Mouse (Mus musculus): ENCODE results near the gene Otulinl. TPM values are rescaled to one million over a fixed set of nuclear protein-coding genes. Genes with fewer than 3 reads are reported as not detected.

Gene Otulinl
- polyA plus RNA-seq, 1 experiment from 2014 or later = 58.5 TPM

- H3K9me3 ChIP-seq (ENCODE audit: low read length) = no peaks in the 10 kb centered on the region
- no peaks in the 10 kb centered on the region for H3K36me3 ChIP-seq (ENCODE audit: insufficient read depth, low read length)
- no peak overlapping the region for H3K4me3 ChIP-seq (ENCODE audit: low read depth, low read length)
- no peak for TF ChIP-seq EP300 (IDR thresholded peaks at IDR 0.05)
- ATAC-seq = no peak
- DNase-seq (ENCODE audit: low spot score) = no peak
- no peaks in the 10 kb centered on the region for H3K27me3 ChIP-seq (replicated peaks; ENCODE audit: insufficient read depth, low read length)
- WGBS = 77% methylated on average over 12 of the region's 12 CpGs
- H3K27ac ChIP-seq (ENCODE audit: low read length) = no peak overlapping the region; the same call in 1 of the 2 replicates
- no peak overlapping the region for H3K9ac ChIP-seq (replicated peaks; ENCODE audit: low read depth)
- H3K4me1 ChIP-seq (ENCODE audit: insufficient read depth, low read depth, low read length) = peaks cover 7% of the 10 kb centered on the region; the same call in 1 of the 2 replicates
- H3K4me2 ChIP-seq (replicated peaks; ENCODE audit: low read depth, low read length) = no peak overlapping the region
These were observed 11.4 kb downstream of the Otulinl start for GRCm38 (mm10) chr15:27669931-27670411.

- no peak overlapping the region for H3K4me2 ChIP-seq (replicated peaks; ENCODE audit: low read depth, low read length)
- 75% methylated on average over 4 of the region's 4 CpGs for WGBS
- no peaks in the 10 kb centered on the region for H3K36me3 ChIP-seq (ENCODE audit: insufficient read depth, low read length)
- H3K4me3 ChIP-seq (ENCODE audit: low read depth, low read length) = no peak overlapping the region
- DNase-seq (ENCODE audit: low spot score) (no peak), ATAC-seq (no peak)
- H3K27me3 ChIP-seq (replicated peaks; ENCODE audit: insufficient read depth, low read length) = no peaks in the 10 kb centered on the region
- no peak for TF ChIP-seq EP300 (IDR thresholded peaks at IDR 0.05)
- TF ChIP-seq CTCF (IDR thresholded peaks at IDR 0.05) = no peak
- H3K9me3 ChIP-seq (ENCODE audit: low read length) = no peaks in the 10 kb centered on the region
- no peak overlapping the region for H3K9ac ChIP-seq (replicated peaks; ENCODE audit: low read depth)
- H3K27ac ChIP-seq (ENCODE audit: low read length) = no peak overlapping the region
- 0 out of 2 replicates have a peak, but pooled peaks cover 7% of the 10 kb centered on the region for H3K4me1 ChIP-seq (ENCODE audit: insufficient read depth, low read depth, low read length)
These were observed 12.1 kb downstream of the Otulinl start for GRCm38 (mm10) chr15:27669276-27669675.

GRCm38 (mm10) chr15:27668557-27668956 lies 12.8 kb downstream of the Otulinl start:
- DNase-seq (ENCODE audit: low spot score) = no peak
- no peak for ATAC-seq
- 0 out of 2 replicates have a peak, but pooled peaks cover 6% of the 10 kb centered on the region for H3K4me1 ChIP-seq (ENCODE audit: insufficient read depth, low read depth, low read length)
- H3K27me3 ChIP-seq (replicated peaks; ENCODE audit: insufficient read depth, low read length) = no peaks in the 10 kb centered on the region
- no peaks in the 10 kb centered on the region for H3K36me3 ChIP-seq (ENCODE audit: insufficient read depth, low read length)
- no peaks in the 10 kb centered on the region for H3K9me3 ChIP-seq (ENCODE audit: low read length)
- WGBS = 83% methylated on average over 7 of the region's 7 CpGs
- no peak for TF ChIP-seq EP300 (IDR thresholded peaks at IDR 0.05)
- no peak for TF ChIP-seq CTCF (IDR thresholded peaks at IDR 0.05)
- no peak overlapping the region for H3K27ac ChIP-seq (ENCODE audit: low read length)
- no peak overlapping the region for H3K4me2 ChIP-seq (replicated peaks; ENCODE audit: low read depth, low read length)
- no peak overlapping the region for H3K9ac ChIP-seq (replicated peaks; ENCODE audit: low read depth)
- H3K4me3 ChIP-seq (ENCODE audit: low read depth, low read length) = no peak overlapping the region

- WGBS = 65% methylated on average over 9 of the region's 9 CpGs
- no peak overlapping the region for H3K9ac ChIP-seq (replicated peaks; ENCODE audit: low read depth)
- ATAC-seq = no peak
These were observed 13.3 kb downstream of the Otulinl start for GRCm38 (mm10) chr15:27668001-27668461.

GRCm38 (mm10) chr15:27666911-27667539 lies 14.4 kb downstream of the Otulinl start:
- Histone ChIP-seq H3K4me3 (ENCODE audit: low read depth, low read length) (no peak overlapping the region), H3K4me2 (replicated peaks; ENCODE audit: low read depth, low read length) (no peak overlapping the region), H3K9me3 (ENCODE audit: low read length) (no peaks in the 10 kb centered on the region), H3K9ac (replicated peaks; ENCODE audit: low read depth) (no peak overlapping the region), H3K27me3 (replicated peaks; ENCODE audit: insufficient read depth, low read length) (no peaks in the 10 kb centered on the region), H3K27ac (ENCODE audit: low read length) (0 out of 2 replicates have a peak overlapping the region, but pooled peaks have one; percentile 12), H3K36me3 (ENCODE audit: insufficient read depth, low read length) (no peaks in the 10 kb centered on the region), H3K4me1 (ENCODE audit: insufficient read depth, low read depth, low read length) (no peaks in the 10 kb centered on the region)
- no peak for ATAC-seq
- WGBS = 55% methylated on average over 9 of the region's 9 CpGs
- TF ChIP-seq CTCF (IDR thresholded peaks at IDR 0.05) = no peak
- no peak for TF ChIP-seq EP300 (IDR thresholded peaks at IDR 0.05)
- DNase-seq (ENCODE audit: low spot score) = no peak

More at GRCm38 (mm10) chr15:27668001-27668461, 13.3 kb downstream of the Otulinl start:
- Histone ChIP-seq H3K36me3 (ENCODE audit: insufficient read depth, low read length) (no peaks in the 10 kb centered on the region), H3K27ac (ENCODE audit: low read length) (no peak overlapping the region), H3K4me2 (replicated peaks; ENCODE audit: low read depth, low read length) (no peak overlapping the region), H3K4me1 (ENCODE audit: insufficient read depth, low read depth, low read length) (0 out of 2 replicates have a peak, but pooled peaks cover under 1% of the 10 kb centered on the region), H3K9me3 (ENCODE audit: low read length) (no peaks in the 10 kb centered on the region), H3K27me3 (replicated peaks; ENCODE audit: insufficient read depth, low read length) (no peaks in the 10 kb centered on the region), H3K4me3 (ENCODE audit: low read depth, low read length) (no peak overlapping the region)
- DNase-seq (ENCODE audit: low spot score) = no peak
- TF ChIP-seq EP300 (IDR thresholded peaks at IDR 0.05) = no peak
- no peak for TF ChIP-seq CTCF (IDR thresholded peaks at IDR 0.05)

GRCm38 (mm10) chr15:27665392-27665911 lies 15.9 kb downstream of the Otulinl start:
- WGBS = 27% methylated on average over 21 of the region's 21 CpGs
- Histone ChIP-seq H3K4me1 (ENCODE audit: insufficient read depth, low read depth, low read length) (no peaks in the 10 kb centered on the region), H3K4me2 (replicated peaks; ENCODE audit: low read depth, low read length) (no peak overlapping the region), H3K9me3 (ENCODE audit: low read length) (no peaks in the 10 kb centered on the region), H3K27ac (ENCODE audit: low read length) (peak overlapping the region; percentile 59; the same call in 1 of the 2 replicates), H3K4me3 (ENCODE audit: low read depth, low read length) (no peak overlapping the region), H3K36me3 (ENCODE audit: insufficient read depth, low read length) (no peaks in the 10 kb centered on the region), H3K27me3 (replicated peaks; ENCODE audit: insufficient read depth, low read length) (no peaks in the 10 kb centered on the region), H3K9ac (replicated peaks; ENCODE audit: low read depth) (no peak overlapping the region)
- DNase-seq (ENCODE audit: low spot score) = peak; percentile 69
- ATAC-seq = peak; percentile 39
- no peak for TF ChIP-seq CTCF (IDR thresholded peaks at IDR 0.05)
- TF ChIP-seq EP300 (IDR thresholded peaks at IDR 0.05) = no peak
